Mouse (Mus musculus): ENCODE results near the gene Ntrk3. TPM values are rescaled to one million over a fixed set of nuclear protein-coding genes. Genes with fewer than 3 reads are reported as not detected.

The Ntrk3 gene
- polyA plus RNA-seq, 1 experiment from 2014 or later = 2.6 TPM

DNA sequence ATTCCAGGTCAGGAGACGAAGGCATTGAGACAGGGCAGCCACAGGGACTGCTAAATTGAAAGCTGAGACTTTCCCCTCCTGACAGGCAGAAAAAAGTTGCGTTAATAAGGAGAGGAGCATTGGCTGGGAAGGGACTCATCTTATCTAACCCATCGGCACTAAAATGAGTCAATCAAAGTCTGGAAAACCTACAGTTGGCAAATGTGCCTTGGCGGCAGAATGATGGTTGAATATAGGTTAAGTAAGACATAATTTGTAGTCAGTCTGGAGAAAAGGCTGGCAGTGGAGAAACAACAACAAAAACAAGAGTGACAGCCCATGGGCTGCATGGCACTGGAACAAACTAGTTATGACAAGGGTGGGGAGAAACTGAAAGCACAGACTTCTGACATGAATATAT lies 360.9 kb downstream of the Ntrk3 start:
- H3K27ac ChIP-seq = no peak overlapping the region
- WGBS = 68% methylated on average over 4 of the region's 4 CpGs

GRCm38 (mm10) chr7:78361341-78362309 lies 376.2 kb downstream of the Ntrk3 start:
- no peaks in the 10 kb centered on the region for H3K9me3 ChIP-seq
- H3K4me3 ChIP-seq = no peak overlapping the region
- WGBS = 64% methylated on average over 8 of the region's 8 CpGs
- no peaks in the 10 kb centered on the region for H3K27me3 ChIP-seq
- ATAC-seq (ENCODE audit: insufficient number of reproducible peaks, insufficient read depth, low FRiP score, low TSS enrichment) = no peak
- H3K36me3 ChIP-seq = no peaks in the 10 kb centered on the region
- no peak overlapping the region for H3K4me2 ChIP-seq (replicated peaks)
- H3K9ac ChIP-seq = no peak overlapping the region
- H3K4me1 ChIP-seq = no peaks in the 10 kb centered on the region
- H3K27ac ChIP-seq = no peak overlapping the region

More for the DNA sequence above, 360.9 kb downstream of the Ntrk3 start:
- no peak for ATAC-seq (ENCODE audit: insufficient number of reproducible peaks, insufficient read depth, low FRiP score, low TSS enrichment)
- no peak overlapping the region for H3K4me2 ChIP-seq (replicated peaks)
- no peaks in the 10 kb centered on the region for H3K36me3 ChIP-seq
- H3K4me1 ChIP-seq = no peaks in the 10 kb centered on the region
- H3K9me3 ChIP-seq = no peaks in the 10 kb centered on the region
- no peaks in the 10 kb centered on the region for H3K27me3 ChIP-seq
- no peak overlapping the region for H3K9ac ChIP-seq
- H3K4me3 ChIP-seq = no peak overlapping the region

- no peak overlapping the region for H3K4me3 ChIP-seq
- no peaks in the 10 kb centered on the region for H3K9me3 ChIP-seq
- WGBS = 76% methylated on average over 5 of the region's 5 CpGs
- H3K9ac ChIP-seq = no peak overlapping the region
- ATAC-seq (ENCODE audit: insufficient number of reproducible peaks, insufficient read depth, low FRiP score, low TSS enrichment) = no peak
- H3K4me2 ChIP-seq (replicated peaks) = no peak overlapping the region
- H3K27ac ChIP-seq = no peak overlapping the region
- H3K27me3 ChIP-seq = no peaks in the 10 kb centered on the region
- H3K4me1 ChIP-seq = no peaks in the 10 kb centered on the region
- H3K36me3 ChIP-seq = no peaks in the 10 kb centered on the region
These were observed 390.3 kb downstream of the Ntrk3 start for GRCm38 (mm10) chr7:78347464-78347863.

GRCm38 (mm10) chr7:78333422-78333821 lies 404.4 kb downstream of the Ntrk3 start:
- Histone ChIP-seq H3K36me3 (no peaks in the 10 kb centered on the region), H3K4me1 (no peaks in the 10 kb centered on the region), H3K27ac (no peak overlapping the region), H3K9ac (no peak overlapping the region), H3K4me3 (no peak overlapping the region), H3K27me3 (no peaks in the 10 kb centered on the region), H3K4me2 (replicated peaks) (no peak overlapping the region), H3K9me3 (no peaks in the 10 kb centered on the region)
- ATAC-seq (ENCODE audit: insufficient number of reproducible peaks, insufficient read depth, low FRiP score, low TSS enrichment) = no peak

- Histone ChIP-seq H3K4me3 (no peak overlapping the region), H3K4me1 (no peaks in the 10 kb centered on the region), H3K27me3 (no peaks in the 10 kb centered on the region), H3K36me3 (no peaks in the 10 kb centered on the region), H3K4me2 (replicated peaks) (no peak overlapping the region), H3K9ac (no peak overlapping the region), H3K9me3 (no peaks in the 10 kb centered on the region), H3K27ac (no peak overlapping the region)
- 80% methylated on average over 2 of the region's 2 CpGs for WGBS
- ATAC-seq (ENCODE audit: insufficient number of reproducible peaks, insufficient read depth, low FRiP score, low TSS enrichment) = no peak
These were observed 409.5 kb downstream of the Ntrk3 start for GRCm38 (mm10) chr7:78328301-78328700.

DNA sequence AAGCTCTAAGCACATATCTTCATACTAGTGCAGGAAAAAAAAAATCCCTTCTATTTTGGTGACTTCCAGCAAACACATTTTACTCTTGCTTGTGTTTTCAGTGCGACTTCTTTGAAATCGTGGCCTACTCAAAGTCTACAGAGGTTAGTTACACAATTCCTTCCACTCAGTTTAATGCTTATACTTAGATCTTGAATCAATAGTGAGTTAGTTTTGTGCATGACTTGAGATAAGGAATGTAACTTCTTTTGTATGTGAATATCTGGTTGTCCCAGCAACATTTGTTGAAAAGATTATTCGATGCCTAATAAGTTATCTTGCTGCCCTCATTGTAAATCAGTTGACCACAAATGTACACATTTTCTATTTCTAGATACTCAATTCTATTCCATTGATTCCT lies 411.6 kb downstream of the Ntrk3 start:
- Histone ChIP-seq H3K4me2 (replicated peaks) (no peak overlapping the region), H3K4me1 (no peaks in the 10 kb centered on the region), H3K27me3 (no peaks in the 10 kb centered on the region), H3K36me3 (no peaks in the 10 kb centered on the region), H3K9ac (no peak overlapping the region), H3K9me3 (no peaks in the 10 kb centered on the region), H3K27ac (no peak overlapping the region), H3K4me3 (no peak overlapping the region)
- WGBS = 86% methylated on average over 3 of the region's 3 CpGs
- ATAC-seq (ENCODE audit: insufficient number of reproducible peaks, insufficient read depth, low FRiP score, low TSS enrichment) = no peak

DNA sequence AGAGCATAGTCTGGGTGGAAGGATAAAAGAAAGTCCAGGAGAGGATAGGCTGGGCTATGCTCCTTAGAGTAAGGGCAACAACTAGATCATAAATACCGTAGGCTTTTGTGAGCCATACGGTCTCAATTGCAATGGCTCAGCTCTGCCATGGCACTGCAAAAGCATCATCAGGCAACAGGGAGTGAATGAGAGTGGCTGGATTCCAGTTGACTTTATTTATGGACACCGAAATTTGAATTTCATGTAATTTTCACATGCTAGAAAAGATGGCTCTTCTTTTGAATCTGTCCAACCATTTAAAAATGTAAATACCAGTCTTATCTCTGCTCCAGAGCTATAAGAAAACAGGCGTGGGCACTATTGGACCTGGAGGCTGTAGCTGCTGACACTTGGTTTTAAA lies 419.2 kb downstream of the Ntrk3 start:
- 87% methylated on average over 4 of the region's 4 CpGs for WGBS
- no peak for ATAC-seq (ENCODE audit: insufficient number of reproducible peaks, insufficient read depth, low FRiP score, low TSS enrichment)
- H3K9ac ChIP-seq = no peak overlapping the region
- no peak overlapping the region for H3K4me2 ChIP-seq (replicated peaks)
- H3K4me3 ChIP-seq = no peak overlapping the region
- no peaks in the 10 kb centered on the region for H3K4me1 ChIP-seq
- H3K9me3 ChIP-seq = no peaks in the 10 kb centered on the region
- no peaks in the 10 kb centered on the region for H3K27me3 ChIP-seq
- no peaks in the 10 kb centered on the region for H3K36me3 ChIP-seq
- H3K27ac ChIP-seq = no peak overlapping the region

- Histone ChIP-seq H3K9ac (no peak overlapping the region), H3K36me3 (no peaks in the 10 kb centered on the region), H3K9me3 (peaks cover 6% of the 10 kb centered on the region; the same call in 1 of the 2 replicates), H3K27me3 (no peaks in the 10 kb centered on the region), H3K4me1 (no peaks in the 10 kb centered on the region), H3K4me3 (no peak overlapping the region), H3K4me2 (replicated peaks) (no peak overlapping the region), H3K27ac (no peak overlapping the region)
- no peak for ATAC-seq (ENCODE audit: insufficient number of reproducible peaks, insufficient read depth, low FRiP score, low TSS enrichment)
- WGBS = 84% methylated on average over 1 of the region's 1 CpGs
These were observed 432.0 kb downstream of the Ntrk3 start for GRCm38 (mm10) chr7:78305770-78306169.

GRCm38 (mm10) chr7:78305029-78305428 lies 432.8 kb downstream of the Ntrk3 start:
- no peak for ATAC-seq (ENCODE audit: insufficient number of reproducible peaks, insufficient read depth, low FRiP score, low TSS enrichment)
- no peak overlapping the region for H3K9ac ChIP-seq
- H3K9me3 ChIP-seq = peaks cover 6% of the 10 kb centered on the region; the same call in 1 of the 2 replicates
- no peak overlapping the region for H3K4me2 ChIP-seq (replicated peaks)
- no peak overlapping the region for H3K4me3 ChIP-seq
- no peaks in the 10 kb centered on the region for H3K4me1 ChIP-seq
- no peaks in the 10 kb centered on the region for H3K36me3 ChIP-seq
- H3K27ac ChIP-seq = no peak overlapping the region
- 79% methylated on average over 1 of the region's 1 CpGs for WGBS
- H3K27me3 ChIP-seq = no peaks in the 10 kb centered on the region

- H3K36me3 ChIP-seq = no peaks in the 10 kb centered on the region
- H3K4me3 ChIP-seq = no peak overlapping the region
- no peak for ATAC-seq (ENCODE audit: insufficient number of reproducible peaks, insufficient read depth, low FRiP score, low TSS enrichment)
- no peak overlapping the region for H3K27ac ChIP-seq
- no peaks in the 10 kb centered on the region for H3K9me3 ChIP-seq
- no peak overlapping the region for H3K9ac ChIP-seq
- no peak overlapping the region for H3K4me2 ChIP-seq (replicated peaks)
- no peaks in the 10 kb centered on the region for H3K4me1 ChIP-seq
- 82% methylated on average over 5 of the region's 5 CpGs for WGBS
- no peaks in the 10 kb centered on the region for H3K27me3 ChIP-seq
These were observed 440.5 kb downstream of the Ntrk3 start for GRCm38 (mm10) chr7:78297290-78297689.

GRCm38 (mm10) chr7:78294322-78294721 lies 443.5 kb downstream of the Ntrk3 start:
- H3K4me1 ChIP-seq = no peaks in the 10 kb centered on the region
- no peak overlapping the region for H3K9ac ChIP-seq
- no peak overlapping the region for H3K4me3 ChIP-seq
- H3K36me3 ChIP-seq = no peaks in the 10 kb centered on the region
- no peak for ATAC-seq (ENCODE audit: insufficient number of reproducible peaks, insufficient read depth, low FRiP score, low TSS enrichment)
- H3K9me3 ChIP-seq = no peaks in the 10 kb centered on the region
- H3K27me3 ChIP-seq = no peaks in the 10 kb centered on the region
- 73% methylated on average over 3 of the region's 3 CpGs for WGBS
- no peak overlapping the region for H3K4me2 ChIP-seq (replicated peaks)
- no peak overlapping the region for H3K27ac ChIP-seq

DNA sequence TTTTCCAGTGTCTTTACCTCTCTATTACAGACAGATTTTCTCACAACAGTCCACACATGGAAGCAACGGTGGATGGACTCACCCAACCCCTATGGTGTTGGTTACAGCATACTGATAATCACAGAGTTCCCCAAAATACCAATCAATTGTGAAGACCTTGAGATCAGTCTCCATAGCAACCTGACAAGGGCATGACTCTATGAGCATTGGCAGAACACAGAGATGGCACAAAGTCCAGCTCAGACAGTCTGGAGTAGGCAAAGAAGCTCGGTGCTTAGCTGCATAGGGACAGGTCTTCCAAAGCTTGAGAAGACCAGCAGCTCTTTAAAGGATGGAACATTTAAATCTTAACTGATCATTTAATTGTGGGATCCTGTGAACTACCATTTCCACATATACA lies 447.6 kb downstream of the Ntrk3 start:
- Histone ChIP-seq H3K4me3 (no peak overlapping the region), H3K4me2 (replicated peaks) (no peak overlapping the region), H3K27ac (no peak overlapping the region), H3K9me3 (no peaks in the 10 kb centered on the region), H3K36me3 (no peaks in the 10 kb centered on the region), H3K4me1 (no peaks in the 10 kb centered on the region), H3K27me3 (no peaks in the 10 kb centered on the region), H3K9ac (no peak overlapping the region)
- 83% methylated on average over 2 of the region's 2 CpGs for WGBS
- ATAC-seq (ENCODE audit: insufficient number of reproducible peaks, insufficient read depth, low FRiP score, low TSS enrichment) = no peak
